Mouse (Mus musculus): ENCODE results near the gene Cadps. TPM values are rescaled to one million over a fixed set of nuclear protein-coding genes. Genes with fewer than 3 reads are reported as not detected.

Cadps gene
- total and polyA plus RNA-seq, 3 experiments, result 0.09 to 0.16 TPM; not detected in 1

DNA sequence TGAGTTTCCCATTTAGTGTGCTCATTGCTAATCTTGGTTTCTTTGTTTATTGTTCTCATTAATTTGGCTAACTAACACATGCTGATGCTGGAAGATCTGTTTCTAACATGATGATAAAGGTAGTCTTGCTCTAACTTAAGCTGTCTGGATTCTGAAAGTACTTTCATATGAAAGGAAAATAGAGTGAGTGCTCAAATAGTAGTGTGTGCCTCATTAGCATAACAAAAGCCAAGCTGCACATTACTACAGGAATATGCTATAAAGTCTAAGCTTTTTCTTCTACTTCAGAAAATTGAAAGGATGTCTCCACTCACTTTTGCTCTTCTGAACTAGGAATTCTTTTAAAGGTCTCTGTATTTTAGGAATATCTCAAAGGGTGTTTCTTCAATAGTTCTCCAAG, 15.4 kb upstream of the Cadps start:
- Histone ChIP-seq H3K27me3 (ENCODE audit: control insufficient read depth, insufficient read depth, low read length) (no peaks in the 10 kb centered on the region), H3K4me1 (ENCODE audit: control insufficient read depth, insufficient read depth, low read length) (no peaks in the 10 kb centered on the region), H3K36me3 (ENCODE audit: control insufficient read depth, insufficient read depth, low read length) (no peaks in the 10 kb centered on the region), H3K79me2 (replicated peaks; ENCODE audit: control insufficient read depth, insufficient read depth, low read length) (no peaks in the 10 kb centered on the region), H3K9ac (ENCODE audit: low read depth, low read length) (no peak overlapping the region), H3K4me3 (no peak overlapping the region), H3K27ac (no peak overlapping the region)
- intact Hi-C loops (cut with DNase I), result no loop called here
- no peak for TF ChIP-seq CTCF (IDR thresholded peaks at IDR 0.05)
- TF ChIP-seq EP300 (IDR thresholded peaks at IDR 0.05; ENCODE audit: insufficient read depth, low read depth, low read length), result no peak
- no peak for TF ChIP-seq POLR2A (IDR thresholded peaks at IDR 0.05; ENCODE audit: insufficient read depth, low read depth, low read length)
- DNase-seq, result no peak

DNA sequence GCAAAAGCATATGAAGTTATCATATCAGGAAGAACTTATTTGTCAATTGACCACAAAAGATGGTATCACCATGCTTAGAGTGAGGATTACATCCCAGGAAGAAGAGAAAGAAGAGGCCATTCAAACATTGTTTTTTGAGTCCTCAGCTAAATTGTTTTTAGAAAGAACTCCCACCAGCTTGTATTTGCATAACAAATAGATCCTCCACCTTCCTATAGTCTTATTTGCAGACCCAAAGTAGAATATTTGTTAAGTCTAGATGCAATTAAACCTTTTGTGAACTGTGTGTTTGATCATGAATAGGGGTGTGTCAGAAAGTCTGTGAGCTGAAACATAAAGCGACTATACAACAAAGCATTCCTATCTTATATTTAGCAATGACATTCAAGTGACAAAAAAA, 15.0 kb upstream of the Cadps start:
- Histone ChIP-seq H3K9ac (ENCODE audit: low read depth, low read length) (no peak overlapping the region), H3K79me2 (replicated peaks; ENCODE audit: control insufficient read depth, insufficient read depth, low read length) (no peaks in the 10 kb centered on the region), H3K4me3 (no peak overlapping the region), H3K4me1 (ENCODE audit: control insufficient read depth, insufficient read depth, low read length) (no peaks in the 10 kb centered on the region), H3K27ac (no peak overlapping the region), H3K27me3 (ENCODE audit: control insufficient read depth, insufficient read depth, low read length) (no peaks in the 10 kb centered on the region), H3K36me3 (ENCODE audit: control insufficient read depth, insufficient read depth, low read length) (no peaks in the 10 kb centered on the region)
- 48% methylated on average over 1 of the region's 1 CpGs for WGBS
- intact Hi-C loops (cut with DNase I), result no loop called here
- no peak for TF ChIP-seq EP300 (IDR thresholded peaks at IDR 0.05; ENCODE audit: insufficient read depth, low read depth, low read length)
- no peak for TF ChIP-seq POLR2A (IDR thresholded peaks at IDR 0.05; ENCODE audit: insufficient read depth, low read depth, low read length)
- DNase-seq, result no peak

DNA sequence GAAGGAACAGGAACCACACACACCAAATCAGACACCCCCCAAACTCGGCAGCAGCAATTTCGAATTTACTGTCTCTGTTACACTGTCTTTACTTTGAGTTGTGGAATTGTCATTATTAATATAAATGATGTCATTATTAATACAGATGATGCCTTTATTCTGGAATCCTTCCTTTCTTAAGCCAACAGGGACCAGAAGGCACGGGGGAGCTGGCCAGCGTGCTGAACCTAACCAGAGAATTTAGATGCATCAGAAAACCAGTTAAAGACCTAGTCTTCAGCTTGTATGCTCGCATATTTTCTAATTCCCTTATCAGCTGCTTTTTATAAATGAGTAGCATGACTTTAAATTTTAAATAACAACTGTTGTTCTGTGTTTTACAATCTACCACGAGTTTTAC, 902 bp upstream of the Cadps start:
- no peak overlapping the region for H3K9ac ChIP-seq (ENCODE audit: low read depth, low read length)
- DNase-seq, result peak in 1 of 2 experiments; percentile 18
- no peaks in the 10 kb centered on the region for H3K79me2 ChIP-seq (replicated peaks; ENCODE audit: control insufficient read depth, insufficient read depth, low read length)
- 9% methylated on average over 6 of the region's 6 CpGs for WGBS
- intact Hi-C loops (cut with DNase I), result no loop called here
- TF ChIP-seq CTCF (IDR thresholded peaks at IDR 0.05), result no peak
- TF ChIP-seq POLR2A (IDR thresholded peaks at IDR 0.05; ENCODE audit: insufficient read depth, low read depth, low read length), result no peak
- TF ChIP-seq EP300 (IDR thresholded peaks at IDR 0.05; ENCODE audit: insufficient read depth, low read depth, low read length), result no peak
- H3K4me1 ChIP-seq (ENCODE audit: control insufficient read depth, insufficient read depth, low read length), result no peaks in the 10 kb centered on the region
- no peak overlapping the region for H3K27ac ChIP-seq
- H3K27me3 ChIP-seq (ENCODE audit: control insufficient read depth, insufficient read depth, low read length), result peaks cover 3% of the 10 kb centered on the region; the same call in 1 of the 2 replicates
- no peaks in the 10 kb centered on the region for H3K36me3 ChIP-seq (ENCODE audit: control insufficient read depth, insufficient read depth, low read length)
- no peak overlapping the region for H3K4me3 ChIP-seq

DNA sequence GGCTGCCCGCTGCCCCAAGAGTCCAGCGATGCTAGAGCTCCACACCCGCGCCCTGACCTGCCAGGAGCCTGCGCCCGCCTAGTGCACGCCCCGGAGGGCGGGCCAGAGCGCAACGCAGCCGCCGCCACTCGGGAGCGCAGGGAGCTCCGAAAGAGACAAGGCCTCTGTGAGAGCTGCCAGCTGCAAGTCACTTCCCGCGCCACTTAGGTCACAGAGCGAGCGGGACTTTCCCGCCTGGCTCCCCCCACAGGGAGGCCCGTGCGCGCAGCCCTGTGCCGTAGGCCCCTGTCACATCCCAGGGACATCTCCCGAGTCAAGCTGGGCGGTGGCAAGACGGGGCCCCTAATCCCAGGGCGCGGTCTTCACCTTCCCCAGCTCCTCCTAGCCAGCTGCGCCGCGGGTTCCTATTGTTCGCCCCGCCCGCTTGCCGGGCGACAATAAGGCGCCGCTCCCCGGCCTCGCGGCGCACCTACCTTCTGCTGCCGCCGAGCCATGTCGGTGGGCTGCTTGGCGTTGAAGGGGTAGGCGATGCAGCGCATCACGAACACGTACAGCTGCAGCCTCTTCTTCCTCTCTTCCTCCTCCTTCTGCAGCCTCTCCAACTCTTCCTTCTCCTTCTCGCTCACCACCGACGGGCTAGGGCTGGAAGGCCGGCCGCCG, 918 bp downstream of the Cadps start:
- Histone ChIP-seq H3K4me1 (ENCODE audit: control insufficient read depth, insufficient read depth, low read length) (no peaks in the 10 kb centered on the region), H3K4me3 (peak overlapping the region; percentile 32; the same call in 1 of the 2 replicates), H3K36me3 (ENCODE audit: control insufficient read depth, insufficient read depth, low read length) (no peaks in the 10 kb centered on the region), H3K27ac (no peak overlapping the region), H3K79me2 (replicated peaks; ENCODE audit: control insufficient read depth, insufficient read depth, low read length) (no peaks in the 10 kb centered on the region), H3K9ac (ENCODE audit: low read depth, low read length) (no peak overlapping the region), H3K27me3 (ENCODE audit: control insufficient read depth, insufficient read depth, low read length) (peaks cover 3% of the 10 kb centered on the region; the same call in 1 of the 2 replicates)
- intact Hi-C loops (cut with DNase I), result no loop called here
- TF ChIP-seq CTCF (IDR thresholded peaks at IDR 0.05) (no peak), EP300 (IDR thresholded peaks at IDR 0.05; ENCODE audit: insufficient read depth, low read depth, low read length) (no peak), POLR2A (IDR thresholded peaks at IDR 0.05; ENCODE audit: insufficient read depth, low read depth, low read length) (no peak)
- under 1% methylated on average over 58 of the region's 58 CpGs for WGBS
- DNase-seq, result peak; percentile 19 to 26

DNA sequence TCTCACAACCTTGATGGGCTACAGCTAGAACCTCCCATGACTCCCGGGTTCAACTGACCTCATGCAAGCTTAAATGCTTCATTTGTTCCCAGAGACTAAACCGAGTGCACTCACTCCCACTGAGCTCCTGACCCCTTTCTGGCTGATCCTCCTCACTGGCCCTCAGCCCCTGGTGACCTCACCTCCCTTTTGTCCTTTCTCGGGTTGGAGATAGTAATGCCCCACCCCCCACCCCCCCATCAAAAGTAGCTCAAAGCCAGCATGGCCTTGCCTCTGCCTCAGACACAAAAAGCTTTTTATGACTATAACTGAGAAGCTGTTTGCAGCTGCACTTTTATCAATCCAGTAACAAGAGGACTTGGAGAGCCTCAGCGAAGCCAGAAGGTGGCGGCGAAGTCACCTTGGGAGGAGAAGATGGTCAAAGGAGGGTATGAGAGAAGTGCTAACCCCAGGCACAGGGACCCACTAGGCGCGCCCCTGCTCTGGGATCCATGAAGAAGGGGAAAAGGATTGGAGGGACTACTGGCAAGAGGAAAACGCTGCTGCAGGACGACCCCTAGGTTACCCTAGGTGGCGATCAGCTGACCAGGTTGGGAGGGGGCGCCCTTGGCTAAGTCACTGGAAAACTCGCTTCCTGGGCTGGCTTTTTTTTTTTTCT, 1.6 kb downstream of the Cadps start:
- Histone ChIP-seq H3K36me3 (ENCODE audit: control insufficient read depth, insufficient read depth, low read length) (no peaks in the 10 kb centered on the region), H3K27me3 (ENCODE audit: control insufficient read depth, insufficient read depth, low read length) (peaks cover 3% of the 10 kb centered on the region; the same call in 1 of the 2 replicates), H3K79me2 (replicated peaks; ENCODE audit: control insufficient read depth, insufficient read depth, low read length) (no peaks in the 10 kb centered on the region), H3K9ac (ENCODE audit: low read depth, low read length) (no peak overlapping the region), H3K4me1 (ENCODE audit: control insufficient read depth, insufficient read depth, low read length) (no peaks in the 10 kb centered on the region), H3K4me3 (no peak overlapping the region), H3K27ac (no peak overlapping the region)
- WGBS, result 3% methylated on average over 13 of the region's 13 CpGs
- DNase-seq, result no peak
- intact Hi-C loops (cut with DNase I), result no loop called here
- TF ChIP-seq EP300 (IDR thresholded peaks at IDR 0.05; ENCODE audit: insufficient read depth, low read depth, low read length), result no peak
- no peak for TF ChIP-seq CTCF (IDR thresholded peaks at IDR 0.05)
- no peak for TF ChIP-seq POLR2A (IDR thresholded peaks at IDR 0.05; ENCODE audit: insufficient read depth, low read depth, low read length)

DNA sequence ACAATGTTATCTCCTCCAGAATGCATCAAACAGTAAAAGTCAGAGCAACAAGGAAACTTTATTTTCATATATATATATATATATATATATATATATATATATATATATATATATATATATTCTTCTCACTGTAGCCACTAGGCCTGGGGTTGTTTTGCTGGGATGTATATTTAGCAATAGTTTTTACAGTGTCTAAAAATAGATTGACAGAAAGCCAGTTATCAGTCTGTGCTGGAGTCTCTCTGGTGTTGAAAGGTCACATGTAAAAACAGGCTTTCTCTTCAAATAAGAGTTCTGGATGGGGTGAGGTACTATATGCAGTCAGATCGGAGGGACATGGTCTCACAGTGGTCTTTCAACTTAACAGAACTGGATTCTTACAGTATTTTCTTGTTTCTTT, 2.7 kb downstream of the Cadps start:
- Histone ChIP-seq H3K79me2 (replicated peaks; ENCODE audit: control insufficient read depth, insufficient read depth, low read length) (no peaks in the 10 kb centered on the region), H3K4me3 (no peak overlapping the region), H3K27me3 (ENCODE audit: control insufficient read depth, insufficient read depth, low read length) (peaks cover 3% of the 10 kb centered on the region; the same call in 1 of the 2 replicates), H3K27ac (no peak overlapping the region), H3K36me3 (ENCODE audit: control insufficient read depth, insufficient read depth, low read length) (no peaks in the 10 kb centered on the region), H3K9ac (ENCODE audit: low read depth, low read length) (no peak overlapping the region), H3K4me1 (ENCODE audit: control insufficient read depth, insufficient read depth, low read length) (no peaks in the 10 kb centered on the region)
- TF ChIP-seq POLR2A (IDR thresholded peaks at IDR 0.05; ENCODE audit: insufficient read depth, low read depth, low read length), result no peak
- no peak for TF ChIP-seq EP300 (IDR thresholded peaks at IDR 0.05; ENCODE audit: insufficient read depth, low read depth, low read length)
- no peak for TF ChIP-seq CTCF (IDR thresholded peaks at IDR 0.05)
- DNase-seq, result no peak
- intact Hi-C loops (cut with DNase I), result no loop called here
- 28% methylated on average over 1 of the region's 1 CpGs for WGBS

Measured in heart, adult 2 months (tissue).